Mouse (Mus musculus) olfactory bulb, adult 2 months (tissue): ENCODE measurements around the gene Svip.

Source experiments
- CTCF ChIP-seq: fragments of 200-500 bp; IDR thresholded peaks from 2 replicates; pipeline ENCODE4 v1.5.1; 2012; ENCODE audit warnings: low read depth, mild to moderate bottlenecking, low read length, moderate library complexity; ENCODE audit not compliant: insufficient read depth
- POLR2A ChIP-seq: fragments of 200-500 bp; IDR thresholded peaks from 2 replicates; pipeline ENCODE4 v1.6.1; 2012; ENCODE audit warnings: mild to moderate bottlenecking, low read depth, low read length, moderate library complexity; ENCODE audit not compliant: insufficient read depth

DNA sequence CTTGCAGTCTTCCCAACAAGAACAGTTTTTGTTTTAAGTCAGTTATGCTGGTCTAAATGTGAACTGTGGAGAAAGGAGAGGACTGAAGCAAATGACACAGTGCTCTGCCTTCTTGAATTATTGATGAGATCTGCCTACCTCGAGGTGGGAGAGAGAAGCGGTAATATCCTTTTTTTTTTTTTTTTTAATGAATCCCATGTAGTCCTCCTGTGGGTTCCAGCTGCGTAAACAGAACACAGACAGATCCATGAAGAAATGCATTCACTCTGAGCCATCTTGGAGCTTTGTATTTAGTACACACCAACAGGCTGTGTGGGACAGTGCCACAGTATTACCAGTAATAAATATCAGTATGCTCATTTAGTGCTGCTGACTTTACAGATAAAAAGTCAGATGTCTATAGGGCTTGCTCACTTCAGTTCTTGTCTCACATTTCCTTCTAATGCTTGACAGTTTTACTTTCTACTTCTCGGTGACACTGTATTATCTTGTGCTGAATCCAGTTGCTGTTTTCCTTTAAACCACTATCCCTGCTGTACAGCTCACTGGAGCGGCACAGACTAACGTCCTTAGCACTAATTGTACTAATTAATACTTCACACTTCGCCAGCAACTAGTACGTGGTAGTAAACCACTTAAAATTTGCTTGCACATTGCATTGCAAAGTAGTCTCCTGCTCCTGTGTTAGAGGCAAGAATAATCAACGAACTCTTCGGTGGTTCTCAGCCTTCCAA, 43.4 kb downstream of the Svip start:
- no peak for TF ChIP-seq CTCF
- TF ChIP-seq POLR2A, result no peak
